Mouse (Mus musculus): ENCODE data around the gene Fat4.

- TF ChIP-seq CTCF (conservative IDR thresholded peaks at IDR 0.05; ENCODE audit: insufficient read depth, insufficient read length, low read depth, low read length), result no peak
- TF ChIP-seq POLR2A (IDR thresholded peaks at IDR 0.05; ENCODE audit: low read depth, low read length), result no peak
Measured at GRCm38 (mm10) chr3:38846602-38847382, 39.9 kb upstream of the Fat4 start.
